Comparison of ENCODE assay signal across 8 mouse cellular contexts in the genomic region with DNA sequence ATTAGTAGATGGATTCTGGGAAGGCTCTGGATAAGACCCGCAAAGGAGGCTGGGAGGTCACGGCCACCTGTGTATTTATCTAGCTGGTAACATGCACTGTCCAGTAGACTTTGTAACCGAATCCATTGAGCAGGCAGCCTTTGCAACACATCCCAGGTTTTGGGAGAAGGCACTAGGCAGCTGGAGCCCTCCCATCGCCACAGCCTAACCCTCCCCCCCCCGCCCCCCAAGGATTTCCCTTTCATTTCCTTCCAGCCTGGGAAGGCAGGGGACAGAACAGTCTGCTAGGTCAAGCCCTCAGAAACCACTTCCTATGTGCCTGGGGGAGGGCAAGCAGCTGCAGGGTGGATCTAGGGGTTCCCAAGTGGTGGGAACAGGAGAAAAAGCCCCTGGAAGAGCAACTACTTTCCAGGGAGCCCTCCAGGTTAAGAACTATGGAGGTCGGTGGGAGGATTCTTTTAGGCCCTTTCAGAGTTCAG. TPM values are rescaled to one million over a fixed set of nuclear protein-coding genes. Genes with fewer than 3 reads are reported as not detected.
DNase-seq lines count a peak whose midpoint lies in the region; ATAC-seq and TF ChIP-seq lines count a peak whose summit lies in the region.

No protein-coding gene starts in this region.

- peaks cover 0 to 15% of the 10 kb centered on the region in 2 experiments; a peak in 2 of 4 replicates for H3K4me1 ChIP-seq in ES-E14 (ENCODE audit: control insufficient read depth in 2 of 2, insufficient read depth in 2 of 2, low read length in 2 of 2, poor library complexity in 1 of 2)
- peaks cover 4% of the 10 kb centered on the region for H3K4me1 ChIP-seq in bone marrow macrophage, adult 2 months (ENCODE audit: control insufficient read depth, insufficient read depth, low read length)
- peaks cover 48% of the 10 kb centered on the region for H3K4me1 ChIP-seq in heart, embryonic 15.5 days (replicated peaks)
- peaks cover 54% of the 10 kb centered on the region for H3K4me1 ChIP-seq in limb, embryonic 10.5 days
- H3K4me1 ChIP-seq in midbrain, embryonic 15.5 days, result peaks cover 25% of the 10 kb centered on the region

- H3K27me3 ChIP-seq in heart, embryonic 15.5 days, result no peaks in the 10 kb centered on the region
- H3K27me3 ChIP-seq in limb, embryonic 10.5 days (ENCODE audit: low read depth, poor library complexity, severe bottlenecking), result 0 out of 2 replicates have a peak, but pooled peaks cover 5% of the 10 kb centered on the region
- H3K27me3 ChIP-seq in midbrain, embryonic 15.5 days (replicated peaks), result 0 out of 2 replicates have a peak, but pooled peaks cover 6% of the 10 kb centered on the region

- peak; percentile 17 for DNase-seq in ES-E14 (ENCODE audit: low read depth, low spot score)
- DNase-seq in limb, embryonic 10.5 days (ENCODE audit: low spot score), result no peak
- no peak for DNase-seq in ovary, postnatal 14 days (ENCODE audit: low spot score)
- no peak for DNase-seq in right cerebral cortex, adult 18-20 months
- no peak for DNase-seq in right cerebral cortex, postnatal 25 days

- H3K4me2 ChIP-seq in heart, embryonic 15.5 days, result peak overlapping the region; percentile 91
- H3K4me2 ChIP-seq in midbrain, embryonic 15.5 days, result peak overlapping the region; percentile 88

- 10% methylated on average over 6 of the region's 6 CpGs for WGBS in heart, embryonic 15.5 days
- WGBS in limb, embryonic 10.5 days, result 16% methylated on average over 6 of the region's 6 CpGs
- WGBS in midbrain, embryonic 15.5 days, result 19% methylated on average over 6 of the region's 6 CpGs

- peak overlapping the region; percentile 74 to 81 for H3K4me3 ChIP-seq in ES-E14 (ENCODE audit: insufficient read depth in 1 of 2, low read depth in 1 of 2, low read length in 2 of 2, poor library complexity in 1 of 2, severe bottlenecking in 1 of 2)
- peak overlapping the region; percentile 64 for H3K4me3 ChIP-seq in bone marrow macrophage, adult 2 months (ENCODE audit: insufficient read depth, low read length)
- H3K4me3 ChIP-seq in heart, embryonic 15.5 days, result peak overlapping the region; percentile 72
- H3K4me3 ChIP-seq in limb, embryonic 10.5 days, result peak overlapping the region; percentile 76
- peak overlapping the region; percentile 55 for H3K4me3 ChIP-seq in midbrain, embryonic 15.5 days

- no peak for TF ChIP-seq CTCF in bone marrow macrophage, adult 2 months (IDR thresholded peaks at IDR 0.05; ENCODE audit: low read depth, low read length)

- H3K9me3 ChIP-seq in ES-E14 (ENCODE audit: control insufficient read depth, insufficient read depth, low read depth, low read length), result no peaks in the 10 kb centered on the region
- no peaks in the 10 kb centered on the region for H3K9me3 ChIP-seq in heart, embryonic 15.5 days (replicated peaks)
- H3K9me3 ChIP-seq in limb, embryonic 10.5 days (replicated peaks), result no peaks in the 10 kb centered on the region
- H3K9me3 ChIP-seq in midbrain, embryonic 15.5 days, result no peaks in the 10 kb centered on the region

- in situ Hi-C loops in ES-E14 (cut with MboI; ENCODE audit: low sequenced_read_pairs in 2 of 2, unreplicated experiment in 2 of 2), result no loop called here

- ATAC-seq in heart, embryonic 15.5 days (replicated peaks; ENCODE audit: insufficient number of reproducible peaks, insufficient read depth, low FRiP score, low read depth), result no peak
- no peak for ATAC-seq in midbrain, embryonic 15.5 days (replicated peaks)

- H3K36me3 ChIP-seq in ES-E14 (ENCODE audit: control insufficient read depth, insufficient read depth, low read length, poor library complexity, severe bottlenecking), result no peaks in the 10 kb centered on the region
- H3K36me3 ChIP-seq in heart, embryonic 15.5 days, result no peaks in the 10 kb centered on the region
- no peaks in the 10 kb centered on the region for H3K36me3 ChIP-seq in limb, embryonic 10.5 days
- no peaks in the 10 kb centered on the region for H3K36me3 ChIP-seq in midbrain, embryonic 15.5 days (replicated peaks)

- H3K27ac ChIP-seq in ES-E14 (ENCODE audit: insufficient read depth, low read depth, low read length, poor library complexity, severe bottlenecking), result no peak overlapping the region; the same call in 1 of the 2 replicates
- no peak overlapping the region for H3K27ac ChIP-seq in bone marrow macrophage, adult 2 months (ENCODE audit: insufficient read depth, low read depth, low read length)
- H3K27ac ChIP-seq in heart, embryonic 15.5 days, result peak overlapping the region; percentile 94
- peak overlapping the region; percentile 90 for H3K27ac ChIP-seq in limb, embryonic 10.5 days
- H3K27ac ChIP-seq in midbrain, embryonic 15.5 days, result 0 out of 2 replicates have a peak overlapping the region, but pooled peaks have one; percentile 48

- H3K9ac ChIP-seq in ES-E14 (ENCODE audit: insufficient read depth, low read depth, low read length, poor library complexity, severe bottlenecking), result peak overlapping the region; percentile 68; the same call in 1 of the 2 replicates
- H3K9ac ChIP-seq in heart, embryonic 15.5 days, result peak overlapping the region; percentile 77
- peak overlapping the region; percentile 40; the same call in 1 of the 2 replicates for H3K9ac ChIP-seq in midbrain, embryonic 15.5 days

- TF ChIP-seq POLR2A in bone marrow macrophage, adult 2 months (IDR thresholded peaks at IDR 0.05; ENCODE audit: borderline replicate concordance, low read depth, low read length), result no peak

TF ChIP-seq in ES-E14, 5 proteins besides CTCF, POLR2A, EP300 and RAD21:
- no peak for TF ChIP-seq ZC3H11A (IDR thresholded peaks at IDR 0.05; ENCODE audit: borderline replicate concordance, low read depth, low read length)
- no peak for TF ChIP-seq HCFC1 (IDR thresholded peaks at IDR 0.05; ENCODE audit: borderline replicate concordance, insufficient read depth, low read length)
- no peak for TF ChIP-seq CHD2 (IDR thresholded peaks at IDR 0.05; ENCODE audit: low read depth, low read length)
- TF ChIP-seq MAFK (IDR thresholded peaks at IDR 0.05; ENCODE audit: insufficient read depth, low read depth, low read length), result no peak
- no peak for TF ChIP-seq ZNF384 (IDR thresholded peaks at IDR 0.05; ENCODE audit: low read depth, low read length)

RNA-seq across cellular contexts. Expression of a gene that starts 1.1 kb away (rescaled TPM):
- total RNA-seq in ES-E14 (2012; rRNA removed), result 4.1 and 5.7 TPM in 2 replicates
- 31.7 and 34.8 TPM in 2 replicates for polyA plus RNA-seq in bone marrow macrophage, adult 2 months (2012; ENCODE audit: insufficient read depth, insufficient read length, missing spikeins)
- 22.4 and 26.8 TPM in 2 replicates for polyA plus RNA-seq in heart, embryonic 15.5 days (2015; fragmentation: Nextera tagmentation; extraction: Ambion mirVana)
- polyA plus RNA-seq in limb, embryonic 10.5 days (2016; fragmentation: Nextera tagmentation; extraction: Ambion mirVana), result 9.9 and 17.0 TPM in 2 replicates
- 12.3 and 14.2 TPM in 2 replicates for polyA plus RNA-seq in midbrain, embryonic 15.5 days (2015; fragmentation: Nextera tagmentation; extraction: Ambion mirVana)

Comparison
In these comparisons a context has a peak if more than half of its experiments do, and no peak if none do; other contexts are left out.
1. H3K27ac ChIP-seq: peak in heart, embryonic 15.5 days (single experiment), limb, embryonic 10.5 days (single experiment) and midbrain, embryonic 15.5 days (single experiment); none in ES-E14 (single experiment) and bone marrow macrophage, adult 2 months (single experiment).
2. Peak in every context shown above with its lines, with median percentiles within 50 percentile points of each other: H3K4me3 ChIP-seq and H3K9ac ChIP-seq.